Mouse (Mus musculus) neural tube, embryonic 10.5 days (tissue): ENCODE data around the gene Spag17.

Experiments used
- DNase-seq: peaks from one replicate; pipeline ENCODE4 v3.0.0-alpha.2; 2017; ENCODE audit warnings: low spot score; ENCODE audit errors: extremely low spot score

Spag17 gene

GRCm38 (mm10) chr3:99964345-99964744, 79.1 kb downstream of the Spag17 start:
- DNase-seq, result no peak

GRCm38 (mm10) chr3:99965863-99966262, 80.7 kb downstream of the Spag17 start:
- no peak for DNase-seq

- no peak for DNase-seq
Observed at GRCm38 (mm10) chr3:99966285-99966684, 81.1 kb downstream of the Spag17 start.

GRCm38 (mm10) chr3:99970766-99971165, 85.6 kb downstream of the Spag17 start:
- DNase-seq, result no peak

- DNase-seq, result no peak
Observed at GRCm38 (mm10) chr3:99981046-99981445, 95.8 kb downstream of the Spag17 start.

- no peak for DNase-seq
Observed at GRCm38 (mm10) chr3:100004676-100005075, 119.5 kb downstream of the Spag17 start.

GRCm38 (mm10) chr3:100009807-100010206, 124.6 kb downstream of the Spag17 start:
- no peak for DNase-seq

- DNase-seq, result no peak
Observed at GRCm38 (mm10) chr3:100014110-100014509, 128.9 kb downstream of the Spag17 start.

- DNase-seq, result no peak
Observed at GRCm38 (mm10) chr3:100031291-100031690, 146.1 kb downstream of the Spag17 start.

- DNase-seq, result no peak
Observed at GRCm38 (mm10) chr3:100032969-100033368, 147.8 kb downstream of the Spag17 start.

- no peak for DNase-seq
Observed at GRCm38 (mm10) chr3:100034366-100034956, 149.3 kb downstream of the Spag17 start.

- DNase-seq, result no peak
Observed at GRCm38 (mm10) chr3:100035097-100035496, 149.9 kb downstream of the Spag17 start.

- no peak for DNase-seq
Observed at GRCm38 (mm10) chr3:100036846-100037245, 151.6 kb downstream of the Spag17 start.

- DNase-seq, result no peak
Observed at GRCm38 (mm10) chr3:100074406-100074805, 189.2 kb downstream of the Spag17 start.

- DNase-seq, result no peak
Observed at GRCm38 (mm10) chr3:100102386-100103092, 217.3 kb downstream of the Spag17 start.

GRCm38 (mm10) chr3:100106736-100107135, 221.5 kb downstream of the Spag17 start:
- no peak for DNase-seq

- no peak for DNase-seq
Observed at GRCm38 (mm10) chr3:100118681-100119080, 233.5 kb downstream of the Spag17 start.

- no peak for DNase-seq
Observed at GRCm38 (mm10) chr3:100121961-100122360, 236.8 kb downstream of the Spag17 start.

GRCm38 (mm10) chr3:100122445-100122844, 237.2 kb downstream of the Spag17 start:
- no peak for DNase-seq

GRCm38 (mm10) chr3:100160682-100161445, 275.7 kb downstream of the Spag17 start:
- no peak for DNase-seq

GRCm38 (mm10) chr3:100161665-100162314, 276.6 kb downstream of the Spag17 start:
- DNase-seq, result peak; percentile 14
